Mouse (Mus musculus): ENCODE results near the gene Cox5b.
"Not testable (repeated sequence)": the region's sequence is repeated elsewhere in the genome, so short reads cannot be mapped to it uniquely, and the experiment has no call there.

The Cox5b gene

GRCm38 (mm10) chr1:36691271-36692155 is at the start of gene Cox5b:
Gene Cox5b (plus strand): TSS chr1:36691449.
- peak; percentile 91 for DNase-seq (ENCODE audit: extremely low spot score, low read depth, low spot score)

DNA sequence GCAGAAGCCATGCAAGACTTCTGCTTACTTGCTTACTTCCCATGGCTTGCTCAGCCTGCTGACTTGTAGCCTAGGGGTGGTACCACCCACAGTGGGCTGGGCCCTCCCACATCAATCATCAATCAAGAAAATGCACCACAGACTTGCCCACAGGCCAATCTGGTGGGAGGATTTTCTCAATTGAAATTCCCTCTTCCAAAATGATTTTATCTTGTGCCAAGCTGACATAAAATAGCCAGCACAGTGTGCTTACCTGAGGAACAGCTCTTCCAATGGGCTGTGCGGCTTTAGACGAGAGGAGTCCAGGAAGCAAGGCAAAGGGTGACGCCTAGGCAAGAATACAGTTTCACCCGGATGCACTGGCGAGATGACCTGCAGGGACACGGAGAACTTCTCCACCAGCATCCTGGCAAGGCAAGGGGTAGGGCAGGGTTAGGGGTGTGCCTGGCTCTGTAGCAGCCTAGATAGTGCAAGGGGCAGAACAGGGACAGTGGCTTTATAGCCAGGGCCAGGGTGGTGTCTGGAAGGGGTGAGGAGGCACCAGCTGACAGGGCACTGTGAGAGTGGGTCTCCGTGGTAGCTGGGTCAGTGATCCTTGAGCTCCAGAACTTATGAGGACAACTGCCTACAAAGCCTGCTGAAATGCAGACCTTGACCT is 47.2 kb upstream of the Cox5b start:
- DNase-seq (ENCODE audit: extremely low spot score, low read depth, low spot score), result no peak

DNA sequence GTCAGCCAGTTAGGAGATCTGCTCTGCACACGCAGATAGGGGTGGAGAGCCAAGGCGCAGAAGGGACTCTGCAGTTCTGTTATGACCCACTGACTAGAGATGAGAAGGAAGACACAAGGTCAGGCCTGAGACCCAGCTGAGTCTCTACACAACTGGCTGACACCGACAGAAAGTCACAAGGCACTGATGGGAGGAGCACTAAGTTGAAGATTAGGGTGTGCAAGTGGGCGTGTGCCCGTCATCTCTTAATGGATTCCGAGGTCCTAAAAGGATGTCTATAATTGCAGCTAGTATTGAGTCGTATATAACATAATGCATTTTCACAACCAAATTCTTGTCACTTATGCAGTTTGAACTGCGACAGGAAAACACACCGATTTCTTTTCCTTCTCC is 46.6 kb upstream of the Cox5b start:
- no peak for DNase-seq (ENCODE audit: extremely low spot score, low read depth, low spot score)

GRCm38 (mm10) chr1:36646285-36646684 is 45.0 kb upstream of the Cox5b start:
- DNase-seq (ENCODE audit: extremely low spot score, low read depth, low spot score), result no peak

DNA sequence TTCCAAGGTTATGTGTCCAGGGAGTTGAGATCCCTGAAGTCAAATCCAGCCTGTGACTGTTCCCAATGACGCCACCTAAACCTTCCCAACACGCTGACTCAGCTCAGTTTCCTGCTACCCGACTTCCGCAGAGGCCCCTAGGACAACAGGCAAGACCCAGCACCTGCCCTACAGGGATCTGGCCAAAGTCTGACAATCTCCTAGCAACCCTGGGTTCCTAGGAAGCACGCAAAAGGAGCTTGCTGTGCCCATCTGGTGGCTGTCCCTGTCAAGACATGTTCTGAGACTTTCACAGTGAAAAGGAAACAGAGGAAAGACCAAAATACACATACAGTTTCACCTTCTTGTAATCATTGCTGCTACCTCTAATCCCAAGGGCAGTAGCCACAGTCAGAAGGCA is 43.6 kb upstream of the Cox5b start:
- DNase-seq (ENCODE audit: extremely low spot score, low read depth, low spot score), result no peak

DNA sequence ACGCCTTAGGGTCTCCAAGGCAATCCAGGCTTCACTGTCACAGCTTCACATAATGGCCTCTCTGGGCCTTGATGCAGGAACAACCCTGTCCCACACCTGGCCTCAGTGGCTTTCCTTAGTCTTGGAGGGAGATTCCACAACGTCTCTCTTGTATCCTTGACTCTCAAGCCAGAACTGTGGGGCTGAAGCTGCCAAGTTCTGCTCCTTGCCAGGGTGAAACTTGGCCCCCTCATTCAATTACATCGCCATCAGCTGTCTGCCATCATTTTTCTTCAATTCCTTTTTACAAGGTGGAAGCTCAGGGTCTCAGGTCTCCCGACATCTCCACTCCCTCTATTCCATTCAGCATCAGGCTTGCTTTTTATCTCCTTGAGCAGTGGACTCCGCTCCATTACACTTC is 36.2 kb upstream of the Cox5b start:
- no peak for DNase-seq (ENCODE audit: extremely low spot score, low read depth, low spot score)

GRCm38 (mm10) chr1:36656233-36656632 is 35.0 kb upstream of the Cox5b start:
- DNase-seq (ENCODE audit: extremely low spot score, low read depth, low spot score), result no peak

DNA sequence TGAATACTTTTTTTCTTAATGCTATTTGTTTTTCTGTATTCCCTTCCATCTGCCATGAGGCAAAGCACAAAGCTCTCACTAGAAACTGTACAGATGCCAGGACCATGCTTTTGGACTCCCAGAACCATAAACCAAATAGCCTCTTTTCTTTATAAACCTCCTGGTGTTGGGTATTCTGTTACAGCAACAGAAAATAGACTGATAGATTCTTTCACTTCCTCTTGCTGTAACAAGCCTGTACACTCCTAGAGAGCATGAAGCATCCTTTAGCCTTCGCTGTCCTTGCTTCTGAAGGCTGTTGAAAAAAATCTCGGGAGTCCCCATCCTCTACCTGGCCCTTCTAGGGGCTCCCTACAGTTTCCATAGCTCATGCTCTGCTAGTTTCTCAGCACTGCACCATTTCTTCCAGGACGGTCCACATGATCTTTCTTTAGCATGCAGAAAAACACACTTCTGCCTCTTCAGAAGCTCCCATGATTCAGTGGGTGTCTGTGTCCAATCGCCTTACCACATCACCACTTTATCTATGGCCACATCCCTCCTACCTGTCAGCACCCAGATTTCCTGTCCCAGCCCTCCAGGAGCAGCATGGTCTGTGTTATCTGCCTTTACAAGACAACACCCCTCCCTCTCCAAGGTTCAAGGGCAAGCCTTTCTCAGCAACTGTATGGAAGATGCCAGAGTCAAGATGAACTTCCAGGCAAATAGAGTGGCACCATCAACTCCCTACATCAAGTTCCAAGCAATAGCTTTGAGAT is 33.4 kb upstream of the Cox5b start:
- no peak for DNase-seq (ENCODE audit: extremely low spot score, low read depth, low spot score)

DNA sequence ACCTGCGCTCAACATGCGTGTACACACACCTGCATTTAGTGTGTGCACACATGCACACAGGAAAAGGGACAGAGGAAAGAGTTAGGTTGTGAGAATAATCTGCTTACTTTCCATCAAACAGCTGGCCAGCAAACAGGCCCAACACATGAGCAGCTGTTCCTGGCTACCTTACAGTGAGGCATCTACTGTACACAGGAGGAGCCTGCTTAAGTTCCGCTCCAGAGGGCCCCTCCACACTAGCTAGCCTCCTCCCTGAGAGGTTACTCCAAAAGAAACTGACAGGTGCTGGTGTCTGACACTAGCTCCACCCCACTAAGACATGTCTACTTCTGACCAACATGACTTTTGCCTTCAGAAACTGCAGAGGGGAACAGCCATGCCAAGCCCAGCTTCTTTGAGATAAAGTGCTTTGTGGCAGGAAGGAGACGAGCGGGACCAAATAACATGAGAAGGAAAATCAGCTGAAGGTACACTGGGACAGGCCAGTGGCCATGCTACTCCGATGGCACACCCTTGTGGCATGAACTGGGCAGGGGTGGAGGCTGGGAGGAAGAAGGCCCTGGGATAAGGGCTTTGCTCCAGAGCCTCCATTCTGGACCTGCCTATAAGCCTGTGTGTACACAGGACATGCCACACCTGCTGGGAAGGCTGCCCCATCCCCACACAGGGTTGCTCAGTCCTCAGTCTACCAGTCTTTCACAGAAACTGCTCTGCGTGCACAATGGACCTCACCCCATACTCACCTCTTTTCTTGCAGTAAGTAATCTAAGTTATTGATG is 32.4 kb upstream of the Cox5b start:
- DNase-seq (ENCODE audit: extremely low spot score, low read depth, low spot score), result no peak

GRCm38 (mm10) chr1:36664457-36664856 is 26.8 kb upstream of the Cox5b start:
- no peak for DNase-seq (ENCODE audit: extremely low spot score, low read depth, low spot score)

DNA sequence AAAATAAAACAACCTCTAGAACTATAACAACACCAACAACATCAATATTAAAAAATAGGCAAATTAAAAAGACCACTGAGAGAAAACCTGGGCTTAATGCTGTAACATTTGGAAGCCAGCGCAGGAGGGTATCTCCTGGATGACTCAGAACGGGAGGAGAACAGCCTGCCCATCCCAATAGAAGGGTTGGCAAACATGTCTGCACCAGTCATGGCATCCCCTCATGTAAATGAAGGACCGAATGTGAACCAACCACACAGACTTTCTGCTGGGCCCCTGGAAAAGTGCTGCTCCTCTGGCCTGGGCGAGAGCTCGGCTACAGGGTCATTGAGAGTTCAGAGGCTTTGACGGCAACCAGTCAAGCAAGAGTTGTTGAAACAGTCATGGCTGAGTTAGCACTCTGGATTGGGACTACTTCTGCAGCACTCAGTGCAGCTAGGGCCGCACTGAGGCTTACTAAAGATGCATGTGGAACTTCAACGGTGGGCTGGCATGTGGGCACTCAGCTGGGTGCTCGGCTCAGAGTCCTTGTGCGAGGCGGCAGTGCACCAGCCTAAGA is 26.0 kb upstream of the Cox5b start:
- no peak for DNase-seq (ENCODE audit: extremely low spot score, low read depth, low spot score)

DNA sequence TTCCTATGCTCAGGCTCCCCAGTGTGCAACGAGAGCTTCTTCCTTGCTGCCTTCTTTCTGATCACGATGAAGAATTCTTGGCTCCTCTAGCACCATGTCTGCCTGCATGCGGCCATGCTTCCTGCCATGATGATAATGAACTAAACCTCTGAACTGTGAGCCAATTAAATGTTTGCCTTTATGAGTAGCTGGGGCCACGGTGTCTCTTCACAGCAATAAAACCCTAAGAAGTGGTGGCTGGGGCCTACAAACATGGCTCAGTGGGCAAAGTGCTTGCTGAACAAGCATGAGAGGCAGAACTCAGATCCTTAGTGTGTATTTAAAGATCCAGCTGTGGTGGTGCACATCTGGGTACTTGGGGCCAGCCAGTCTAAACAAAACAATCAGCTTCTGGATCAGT is 25.3 kb upstream of the Cox5b start:
- DNase-seq (ENCODE audit: extremely low spot score, low read depth, low spot score), result no peak

- not testable (repeated sequence) for DNase-seq (ENCODE audit: extremely low spot score, low read depth, low spot score)
Observed at GRCm38 (mm10) chr1:36668007-36668406, 23.2 kb upstream of the Cox5b start.

DNA sequence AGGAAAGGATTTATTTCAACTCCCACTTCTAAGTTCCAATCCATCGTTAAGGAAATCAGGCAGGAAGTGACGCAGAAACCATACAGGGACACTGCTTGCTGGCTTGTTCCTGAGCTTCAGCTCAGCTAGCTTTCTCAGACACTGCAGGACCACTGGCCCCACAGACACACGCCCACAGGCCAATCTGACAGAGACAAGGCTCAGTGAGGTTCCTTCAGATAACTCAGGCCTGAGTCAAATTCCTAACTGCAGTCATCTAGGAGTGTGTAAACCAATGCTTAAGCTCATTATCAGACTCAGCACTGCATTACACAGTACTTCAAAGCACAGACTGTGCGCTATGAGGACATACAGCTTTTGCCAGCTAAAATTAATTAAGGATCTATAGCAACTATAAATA is 21.0 kb upstream of the Cox5b start:
- DNase-seq (ENCODE audit: extremely low spot score, low read depth, low spot score), result no peak

- no peak for DNase-seq (ENCODE audit: extremely low spot score, low read depth, low spot score)
Observed at GRCm38 (mm10) chr1:36671260-36671659, 20.0 kb upstream of the Cox5b start.

GRCm38 (mm10) chr1:36672648-36673350 is 18.4 kb upstream of the Cox5b start:
- no peak for DNase-seq (ENCODE audit: extremely low spot score, low read depth, low spot score)

GRCm38 (mm10) chr1:36674936-36675335 is 16.3 kb upstream of the Cox5b start:
- no peak for DNase-seq (ENCODE audit: extremely low spot score, low read depth, low spot score)

- no peak for DNase-seq (ENCODE audit: extremely low spot score, low read depth, low spot score)
Observed at GRCm38 (mm10) chr1:36680893-36681292, 10.4 kb upstream of the Cox5b start.

GRCm38 (mm10) chr1:36682620-36683355 is 8.5 kb upstream of the Cox5b start, which contains the start of gene Fam178b:
Gene Fam178b (minus strand): TSS chr1:36683183.
- DNase-seq (ENCODE audit: extremely low spot score, low read depth, low spot score), result no peak

Measured in hindlimb bud, embryonic 11.5 days (tissue).